Mouse (Mus musculus) ovary, adult 2 months (tissue): ENCODE measurements around the gene Gon4l. TPM values are rescaled to one million over a fixed set of nuclear protein-coding genes. Genes with fewer than 3 reads are reported as not detected.

ENCODE experiments used
- polyA plus RNA-seq: library from polyadenylated mRNA; depleted of rRNA; stranded (reverse); fragments of >200 nt; gene quantifications from 2 replicates; pipeline ENCODE4 v1.2.3, GENCODE M21; 2012; rRNA removed

Gene Gon4l
- 16.0 and 17.5 TPM in 2 replicates for polyA plus RNA-seq

GRCm38 (mm10) chr3:88834951-88835491, at the start of gene Gon4l:
Gon4l (plus strand) TSS chr3:88835231.

DNA sequence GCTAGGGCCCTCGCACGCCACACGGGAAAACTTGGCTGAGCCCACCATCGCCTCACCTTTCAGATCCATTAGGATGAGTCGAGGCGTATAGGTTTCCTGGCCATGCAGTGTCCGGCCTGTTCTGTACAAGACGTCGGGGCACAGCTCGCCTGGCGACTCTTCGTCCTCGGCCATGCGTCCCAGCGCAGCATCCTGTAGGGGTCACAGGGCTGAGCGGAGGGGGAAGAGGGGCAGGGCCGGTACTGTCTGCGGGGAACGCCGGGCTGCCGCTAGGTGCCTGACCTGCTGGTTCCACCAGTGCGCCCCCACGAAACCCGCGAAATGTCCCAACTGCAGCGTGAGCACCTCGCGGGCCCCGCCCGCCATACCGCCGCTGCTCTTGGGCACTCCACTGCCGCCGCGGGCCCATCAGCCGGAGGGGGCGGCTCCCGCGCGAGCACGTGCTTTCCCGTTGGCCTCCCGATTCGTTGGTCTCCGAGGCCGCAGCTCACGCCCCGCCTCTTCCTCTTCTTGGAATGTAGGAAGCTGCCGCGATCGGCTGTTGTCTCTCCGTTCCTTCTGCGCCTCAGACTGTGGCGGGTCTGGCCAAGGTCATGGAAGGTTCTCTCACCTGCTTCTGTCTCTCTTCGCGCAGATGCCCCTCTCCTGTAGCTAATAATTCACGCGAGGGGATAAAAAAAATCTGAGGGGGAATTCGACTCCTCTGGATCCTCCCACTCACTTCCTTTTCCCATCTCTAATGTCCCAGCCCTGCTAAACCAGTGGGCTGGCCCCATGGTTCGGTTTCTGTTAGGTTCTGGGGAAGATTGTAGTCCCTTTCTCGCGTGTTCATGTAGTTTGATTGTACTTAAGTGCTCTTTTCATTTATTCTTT, 78.7 kb downstream of the Gon4l start, which contains the start of gene Msto1:
TSS of gene Msto1 (minus strand) at position 489 of the 873 bp plus-strand sequence.

DNA sequence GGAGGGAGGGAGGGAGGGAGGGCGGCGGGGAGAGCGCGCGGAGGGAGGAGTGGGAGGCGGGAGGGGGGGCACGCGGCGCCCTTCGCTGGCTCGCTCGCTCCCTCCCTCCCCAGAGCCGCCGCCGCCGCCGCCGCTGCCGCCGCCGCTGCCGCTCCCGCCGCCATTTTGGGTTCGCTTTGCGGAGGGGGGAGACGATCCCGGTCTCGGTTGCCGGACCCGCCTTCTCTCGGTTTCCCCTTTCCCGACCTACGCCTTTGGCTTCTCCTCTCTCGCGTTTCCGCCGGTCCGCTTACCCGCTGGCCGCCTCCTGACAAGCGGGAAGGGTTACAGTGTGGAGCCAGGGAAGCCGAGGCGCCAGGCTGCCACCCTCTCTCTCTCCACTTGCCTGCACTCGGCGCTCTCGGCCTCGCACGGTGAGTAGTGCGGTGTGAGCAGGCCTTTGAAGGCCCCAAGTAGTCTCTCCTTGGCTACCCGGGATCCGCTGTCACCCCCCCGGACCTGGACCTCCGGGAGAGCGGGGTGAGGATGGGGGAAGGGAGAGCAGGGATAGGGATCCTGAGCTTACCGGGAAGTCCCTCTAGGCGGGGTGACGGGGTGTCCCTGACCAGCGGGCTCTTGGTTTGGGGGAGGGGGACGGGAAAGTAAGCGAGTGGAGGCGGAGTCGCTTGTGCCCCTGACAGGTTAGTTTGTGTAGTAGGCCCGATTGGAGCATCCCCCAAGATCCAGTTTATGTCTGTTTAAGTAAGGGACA, 115.7 kb downstream of the Gon4l start, which contains the start of the genes Ash1l and Dap3:
TSS of gene Ash1l (plus strand) at position 47 of the 751 bp plus-strand sequence.
TSS of gene Dap3 (minus strand) at position 606 of the 751 bp plus-strand sequence.

Other genes starting within 250 kb of the Gon4l start
- gene Arhgef2, start 229.3 kb upstream of the Gon4l start, polyA plus RNA-seq = 83.5 and 83.9 TPM in 2 replicates
- not detected in 2 replicates for gene Rxfp4, start 182.1 kb upstream of the Gon4l start, polyA plus RNA-seq
- 54.8 and 71.4 TPM in 2 replicates for gene Khdc4, start 149.4 kb upstream of the Gon4l start, polyA plus RNA-seq
- gene Rit1, start 118.4 kb upstream of the Gon4l start, polyA plus RNA-seq = 41.5 and 49.2 TPM in 2 replicates
- gene Syt11, start 60.1 kb upstream of the Gon4l start, polyA plus RNA-seq = 12.0 and 14.1 TPM in 2 replicates
- gene Msto1, start 78.8 kb downstream of the Gon4l start, polyA plus RNA-seq = 45.9 and 55.4 TPM in 2 replicates
- gene Ash1l, start 115.4 kb downstream of the Gon4l start, polyA plus RNA-seq = 8.8 and 10.1 TPM in 2 replicates
- gene Dap3, start 116.0 kb downstream of the Gon4l start, polyA plus RNA-seq = 36.9 and 38.6 TPM in 2 replicates